Mouse (Mus musculus): ENCODE measurements around the gene Zfp57. TPM values are rescaled to one million over a fixed set of nuclear protein-coding genes. Genes with fewer than 3 reads are reported as not detected.

Gene Zfp57
- polyA plus RNA-seq, 1 experiment from 2014 or later, result 8.6 TPM

DNA sequence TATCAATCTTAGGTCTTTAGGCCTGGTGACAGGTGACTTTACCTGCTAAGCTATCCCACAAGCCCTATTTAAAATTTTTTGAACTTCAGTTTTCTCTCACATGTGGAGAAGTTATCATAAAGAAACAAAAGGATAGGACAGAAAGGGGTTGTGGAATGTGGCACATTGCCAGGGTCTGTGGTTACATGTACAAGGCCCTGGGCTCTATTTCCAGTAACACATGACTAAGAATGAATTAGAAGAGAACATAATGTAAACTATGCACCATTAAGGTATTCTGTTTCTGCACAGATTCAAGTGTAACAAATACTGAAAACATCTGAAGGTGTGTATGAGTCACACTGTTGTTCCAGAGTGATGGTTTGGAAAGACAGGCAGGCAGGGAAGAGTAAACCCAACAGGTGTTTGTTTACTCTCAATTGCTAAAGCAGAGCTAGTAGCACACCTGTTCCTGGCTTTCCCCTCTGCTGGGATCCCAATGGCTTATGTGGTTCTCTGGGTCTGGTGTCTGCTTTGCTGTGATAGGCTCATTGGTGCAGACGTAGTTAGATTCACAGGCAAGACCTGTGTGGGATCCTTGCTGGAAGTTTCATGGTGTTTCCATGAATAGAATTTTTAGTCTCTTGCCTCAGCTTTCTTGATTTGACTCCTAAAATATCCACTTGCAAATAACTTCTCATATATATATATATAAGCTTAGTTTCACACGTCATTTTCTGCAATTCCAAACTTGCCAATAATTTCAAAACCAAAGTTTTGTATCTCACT lies 38.3 kb downstream of the Zfp57 start:
- Histone ChIP-seq H3K9ac (ENCODE audit: low read depth, low read length) (no peak overlapping the region), H3K27ac (ENCODE audit: low read depth, low read length) (no peak overlapping the region), H3K4me1 (replicated peaks; ENCODE audit: control insufficient read depth, insufficient read depth, low read length) (no peaks in the 10 kb centered on the region), H3K4me2 (replicated peaks; ENCODE audit: low read depth) (no peak overlapping the region), H3K36me3 (ENCODE audit: control insufficient read depth, insufficient read depth) (no peaks in the 10 kb centered on the region), H3K4me3 (ENCODE audit: low read depth, low read length) (no peak overlapping the region), H3K9me3 (ENCODE audit: control insufficient read depth) (no peaks in the 10 kb centered on the region), H3K27me3 (replicated peaks; ENCODE audit: control insufficient read depth, insufficient read depth, low read length) (no peaks in the 10 kb centered on the region)
- 75% methylated on average over 2 of the region's 2 CpGs for WGBS
- no peak for ATAC-seq
- TF ChIP-seq CTCF (IDR thresholded peaks at IDR 0.05; ENCODE audit: low read depth), result no peak

DNA sequence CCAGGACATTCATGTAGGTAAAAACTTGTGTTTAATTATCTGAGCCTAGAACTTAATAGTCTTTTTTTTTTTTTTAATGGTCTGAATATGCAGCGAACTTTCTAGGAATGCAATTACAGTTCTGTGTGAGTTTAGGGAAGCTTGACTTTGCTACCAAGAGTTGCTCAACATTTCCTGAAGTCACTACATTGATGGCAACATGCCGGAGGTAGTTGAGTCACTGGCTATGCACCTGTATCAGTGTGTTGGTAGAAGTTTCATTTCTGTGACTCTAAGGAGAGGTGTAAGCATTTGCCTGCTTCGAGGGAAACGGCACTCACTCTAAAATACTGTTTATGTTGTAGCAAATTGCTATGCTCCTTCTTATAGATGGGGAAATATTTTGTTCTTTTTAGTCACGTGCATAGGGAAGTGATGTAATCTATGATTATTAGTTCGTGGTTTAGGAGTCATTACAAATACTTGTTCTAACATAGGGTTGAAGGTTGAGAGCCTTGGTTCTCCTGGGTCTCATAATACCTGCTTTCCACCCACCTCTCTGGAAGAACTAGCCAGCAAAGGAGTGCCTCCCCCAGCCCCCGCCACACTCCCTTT lies 43.8 kb downstream of the Zfp57 start:
- WGBS, result 48% methylated on average over 7 of the region's 7 CpGs
- Histone ChIP-seq H3K36me3 (ENCODE audit: control insufficient read depth, insufficient read depth) (no peaks in the 10 kb centered on the region), H3K27me3 (replicated peaks; ENCODE audit: control insufficient read depth, insufficient read depth, low read length) (peaks cover 9% of the 10 kb centered on the region; the same call in 1 of the 2 replicates), H3K4me3 (ENCODE audit: low read depth, low read length) (no peak overlapping the region), H3K9me3 (ENCODE audit: control insufficient read depth) (no peaks in the 10 kb centered on the region), H3K4me2 (replicated peaks; ENCODE audit: low read depth) (peak overlapping the region; percentile 97; the same call in 1 of the 2 replicates), H3K9ac (ENCODE audit: low read depth, low read length) (no peak overlapping the region), H3K4me1 (replicated peaks; ENCODE audit: control insufficient read depth, insufficient read depth, low read length) (0 out of 2 replicates have a peak, but pooled peaks cover 4% of the 10 kb centered on the region), H3K27ac (ENCODE audit: low read depth, low read length) (no peak overlapping the region)
- TF ChIP-seq CTCF (IDR thresholded peaks at IDR 0.05; ENCODE audit: low read depth), result no peak
- no peak for ATAC-seq

DNA sequence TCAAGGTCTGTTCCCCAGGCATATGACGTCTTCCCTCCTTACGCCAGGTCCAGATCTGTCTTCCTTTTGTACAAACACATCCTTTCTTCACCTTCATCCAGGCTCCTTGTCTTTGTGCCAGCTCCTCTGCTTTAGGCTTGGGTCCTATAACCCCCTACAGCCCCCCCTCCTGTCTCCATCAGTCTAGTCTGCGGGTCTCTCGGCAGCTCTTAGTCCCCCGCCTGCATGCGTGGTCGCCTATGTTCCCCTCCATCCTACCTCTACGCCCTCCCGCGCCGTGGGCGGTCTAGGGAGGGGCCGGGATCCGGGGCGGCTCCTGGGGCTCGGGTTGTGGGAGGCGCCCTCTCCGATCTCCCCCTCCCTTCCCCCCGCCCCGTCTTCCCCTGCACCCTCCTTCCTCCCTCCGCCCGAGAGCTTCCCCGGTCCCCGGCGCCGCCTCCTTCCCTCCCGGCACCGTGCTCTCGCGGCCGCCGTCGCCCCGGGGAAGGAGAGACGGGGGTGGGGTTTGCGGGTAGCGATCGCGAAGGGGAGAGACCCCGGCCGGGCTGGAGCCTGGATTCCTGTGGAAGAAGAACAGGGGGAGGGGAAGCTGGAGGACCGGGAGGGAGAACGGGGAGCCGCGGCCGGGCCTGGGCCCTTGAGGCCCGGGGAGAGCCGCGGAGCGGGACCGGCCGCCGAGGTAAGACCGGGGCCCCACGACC lies 44.8 kb downstream of the Zfp57 start, which contains the start of gene Gabbr1:
Gene Gabbr1 (plus strand): TSS at position 356 of the 701 bp plus-strand sequence.
- Histone ChIP-seq H3K36me3 (ENCODE audit: control insufficient read depth, insufficient read depth) (no peaks in the 10 kb centered on the region), H3K4me1 (replicated peaks; ENCODE audit: control insufficient read depth, insufficient read depth, low read length) (peaks cover 7% of the 10 kb centered on the region; the same call in 1 of the 2 replicates), H3K27ac (ENCODE audit: low read depth, low read length) (0 out of 2 replicates have a peak within 1 kb of the TSS, but pooled peaks have one; percentile 21), H3K9me3 (ENCODE audit: control insufficient read depth) (no peaks in the 10 kb centered on the region), H3K4me3 (ENCODE audit: low read depth, low read length) (peak within 1 kb of the TSS; percentile 68), H3K27me3 (replicated peaks; ENCODE audit: control insufficient read depth, insufficient read depth, low read length) (peaks cover 9% of the 10 kb centered on the region; the same call in 1 of the 2 replicates), H3K4me2 (replicated peaks; ENCODE audit: low read depth) (peak within 1 kb of the TSS; percentile 97), H3K9ac (ENCODE audit: low read depth, low read length) (peak within 1 kb of the TSS; percentile 77)
- peak; percentile 70 for ATAC-seq
- TF ChIP-seq CTCF (IDR thresholded peaks at IDR 0.05; ENCODE audit: low read depth), result no peak
- WGBS, result under 1% methylated on average over 52 of the region's 55 CpGs

DNA sequence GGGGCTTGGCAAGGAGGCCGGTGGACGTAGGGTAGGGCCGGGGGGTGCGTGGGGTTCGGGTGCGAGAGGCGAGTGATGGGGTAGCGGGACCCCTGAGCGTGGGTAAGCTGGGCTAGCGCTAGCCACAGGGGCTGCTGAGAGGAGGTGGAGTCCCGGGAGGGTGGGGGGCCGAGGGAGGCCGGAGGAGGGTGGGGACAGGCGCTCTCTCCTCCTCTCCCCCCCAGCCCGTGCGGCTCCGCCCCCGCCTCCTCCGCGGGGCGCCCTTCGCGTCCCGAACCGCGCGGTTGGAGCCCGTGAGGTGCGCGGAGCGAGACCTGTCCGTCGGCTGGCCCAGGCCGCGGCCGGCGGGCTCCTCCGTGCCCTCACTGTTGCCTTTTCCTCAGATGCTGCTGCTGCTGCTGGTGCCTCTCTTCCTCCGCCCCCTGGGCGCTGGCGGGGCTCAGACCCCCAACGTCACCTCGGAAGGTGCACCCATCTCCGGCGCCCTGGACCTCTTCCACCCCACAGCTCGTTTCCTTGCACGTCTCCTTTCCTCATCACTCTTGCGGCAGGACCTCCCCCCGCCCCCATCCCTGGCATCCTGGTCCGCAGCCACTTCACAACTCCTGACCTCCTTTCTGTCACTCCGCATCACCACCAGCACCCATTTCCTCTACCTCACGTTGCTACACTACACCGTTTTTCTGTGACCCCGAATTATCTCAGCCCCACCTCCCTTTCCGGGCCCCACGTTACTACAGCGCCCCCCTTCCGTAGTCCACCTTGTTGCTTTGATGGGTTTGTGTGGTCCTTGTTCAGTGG lies 45.5 kb downstream of the Zfp57 start:
- H3K9ac ChIP-seq (ENCODE audit: low read depth, low read length), result peak overlapping the region; percentile 77
- H3K4me2 ChIP-seq (replicated peaks; ENCODE audit: low read depth), result peak overlapping the region; percentile 97
- peaks cover 7% of the 10 kb centered on the region; the same call in 1 of the 2 replicates for H3K4me1 ChIP-seq (replicated peaks; ENCODE audit: control insufficient read depth, insufficient read depth, low read length)
- H3K9me3 ChIP-seq (ENCODE audit: control insufficient read depth), result no peaks in the 10 kb centered on the region
- under 1% methylated on average over 23 of the region's 58 CpGs for WGBS
- ATAC-seq, result peak; percentile 36
- H3K4me3 ChIP-seq (ENCODE audit: low read depth, low read length), result peak overlapping the region; percentile 68
- TF ChIP-seq CTCF (IDR thresholded peaks at IDR 0.05; ENCODE audit: low read depth), result peak; percentile 49; the same call in 1 of the 2 replicates
- H3K27ac ChIP-seq (ENCODE audit: low read depth, low read length), result no peak overlapping the region
- peaks cover 9% of the 10 kb centered on the region; the same call in 1 of the 2 replicates for H3K27me3 ChIP-seq (replicated peaks; ENCODE audit: control insufficient read depth, insufficient read depth, low read length)
- no peaks in the 10 kb centered on the region for H3K36me3 ChIP-seq (ENCODE audit: control insufficient read depth, insufficient read depth)

DNA sequence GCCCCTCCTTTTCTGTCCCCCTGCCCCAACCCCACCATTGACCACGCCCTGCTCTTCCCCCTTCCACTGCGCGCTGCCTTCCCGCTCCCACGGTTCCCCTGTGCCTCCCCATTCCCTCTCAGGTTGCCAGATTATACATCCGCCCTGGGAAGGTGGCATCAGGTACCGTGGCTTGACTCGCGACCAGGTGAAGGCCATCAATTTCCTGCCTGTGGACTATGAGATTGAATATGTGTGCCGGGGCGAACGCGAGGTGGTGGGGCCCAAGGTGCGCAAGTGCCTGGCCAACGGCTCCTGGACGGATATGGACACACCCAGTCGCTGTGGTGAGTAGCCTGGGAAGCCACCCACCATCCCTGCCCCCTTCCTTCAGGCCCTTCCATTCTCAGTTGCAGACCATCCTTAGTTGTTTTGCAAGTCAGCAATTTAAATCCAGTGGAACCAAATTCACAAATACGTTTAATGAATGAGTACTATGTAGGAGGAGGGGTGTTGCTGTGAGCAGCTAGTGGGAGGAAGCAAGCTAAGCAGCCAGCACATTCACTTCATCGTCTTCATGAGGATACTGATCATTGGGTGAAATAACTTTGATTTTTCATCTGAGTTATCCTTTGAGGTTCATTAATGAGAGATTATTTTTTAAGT lies 46.5 kb downstream of the Zfp57 start:
- Histone ChIP-seq H3K4me1 (replicated peaks; ENCODE audit: control insufficient read depth, insufficient read depth, low read length) (peaks cover 7% of the 10 kb centered on the region; the same call in 1 of the 2 replicates), H3K4me3 (ENCODE audit: low read depth, low read length) (no peak overlapping the region), H3K27me3 (replicated peaks; ENCODE audit: control insufficient read depth, insufficient read depth, low read length) (peaks cover 9% of the 10 kb centered on the region; the same call in 1 of the 2 replicates), H3K27ac (ENCODE audit: low read depth, low read length) (no peak overlapping the region), H3K9ac (ENCODE audit: low read depth, low read length) (no peak overlapping the region), H3K9me3 (ENCODE audit: control insufficient read depth) (no peaks in the 10 kb centered on the region), H3K36me3 (ENCODE audit: control insufficient read depth, insufficient read depth) (no peaks in the 10 kb centered on the region), H3K4me2 (replicated peaks; ENCODE audit: low read depth) (peak overlapping the region; percentile 97)
- WGBS, result 37% methylated on average over 19 of the region's 19 CpGs
- no peak for TF ChIP-seq CTCF (IDR thresholded peaks at IDR 0.05; ENCODE audit: low read depth)
- ATAC-seq, result no peak

All from intestine, postnatal 0 days (tissue).